Mouse (Mus musculus): Measurements from ENCODE around the gene Dnajc4.

The Dnajc4 gene

GRCm38 (mm10) chr19:6949532-6949931 lies 42.8 kb downstream of the Dnajc4 start:
- DNase-seq (ENCODE audit: extremely low spot score, low read depth, low spot score): no peak

- DNase-seq (ENCODE audit: extremely low spot score, low read depth, low spot score): no peak
Measured at GRCm38 (mm10) chr19:6948186-6948585, 44.2 kb downstream of the Dnajc4 start.

- no peak for DNase-seq (ENCODE audit: extremely low spot score, low read depth, low spot score)
Measured at GRCm38 (mm10) chr19:6947742-6948141, 44.6 kb downstream of the Dnajc4 start.

- no peak for DNase-seq (ENCODE audit: extremely low spot score, low read depth, low spot score)
Measured at GRCm38 (mm10) chr19:6943709-6944108, 48.7 kb downstream of the Dnajc4 start.

GRCm38 (mm10) chr19:6942764-6943163 lies 49.6 kb downstream of the Dnajc4 start:
- no peak for DNase-seq (ENCODE audit: extremely low spot score, low read depth, low spot score)

- no peak for DNase-seq (ENCODE audit: extremely low spot score, low read depth, low spot score)
Measured at GRCm38 (mm10) chr19:6942249-6942691, 50.1 kb downstream of the Dnajc4 start, which contains the start of gene Gpr137. Gene Gpr137, minus strand, starts transcription at chr19:6942480.

GRCm38 (mm10) chr19:6941372-6942248 lies 50.8 kb downstream of the Dnajc4 start, which contains the start of gene Bad:
Gene Bad, plus strand, starts transcription at chr19:6941861.
- no peak for DNase-seq (ENCODE audit: extremely low spot score, low read depth, low spot score)

- no peak for DNase-seq (ENCODE audit: extremely low spot score, low read depth, low spot score)
Measured at GRCm38 (mm10) chr19:6940396-6941351, 51.7 kb downstream of the Dnajc4 start.

GRCm38 (mm10) chr19:6939106-6940002 lies 53.0 kb downstream of the Dnajc4 start:
- DNase-seq (ENCODE audit: extremely low spot score, low read depth, low spot score): no peak

Data from hindlimb bud, embryonic 11.5 days (tissue).